Mouse (Mus musculus): ENCODE measurements around the gene Olfr525. TPM values are rescaled to one million over a fixed set of nuclear protein-coding genes. Genes with fewer than 3 reads are reported as not detected.

The Olfr525 gene
- polyA plus RNA-seq, 1 experiment: not detected

DNA sequence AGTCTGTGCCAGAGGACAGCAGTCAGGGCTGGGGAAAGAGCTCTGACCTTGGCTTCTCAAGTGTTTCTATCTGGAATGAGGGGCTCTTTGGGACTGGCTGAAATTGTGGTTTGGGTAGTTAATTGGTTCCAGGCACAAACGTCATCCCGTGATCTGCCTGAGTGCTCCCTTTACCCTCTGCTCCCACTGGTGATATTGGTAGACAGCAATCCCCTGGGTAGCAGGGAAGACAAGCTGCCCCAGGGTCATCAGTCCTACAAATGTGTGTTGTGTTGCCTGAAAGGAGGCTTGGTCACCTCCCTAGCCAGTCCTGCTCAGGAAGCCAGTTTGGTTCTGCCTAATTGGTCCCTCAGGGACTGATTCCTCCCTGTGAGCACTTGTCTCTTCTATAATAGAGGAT, 13.1 kb downstream of the Olfr525 start, which contains the start of gene Olfr527:
Gene Olfr527 (plus strand): TSS at position 301 of the 400 bp plus-strand sequence.
- Histone ChIP-seq H3K27ac (ENCODE audit: insufficient read depth, low read depth, low read length) (no peak within 1 kb of the TSS), H3K36me3 (ENCODE audit: control insufficient read depth, insufficient read depth, low read length) (no peaks in the 10 kb centered on the region), H3K27me3 (replicated peaks; ENCODE audit: control insufficient read depth, insufficient read depth, low read length) (no peaks in the 10 kb centered on the region), H3K4me1 (ENCODE audit: control insufficient read depth, insufficient read depth, low read length) (no peaks in the 10 kb centered on the region), H3K4me3 (ENCODE audit: insufficient read depth, low read depth, low read length) (no peak within 1 kb of the TSS)
- DNase-seq: no peak
- TF ChIP-seq POLR2A (IDR thresholded peaks at IDR 0.05; ENCODE audit: low read depth, low read length) (no peak), CTCF (conservative IDR thresholded peaks at IDR 0.05; ENCODE audit: insufficient read depth, insufficient read length, low read depth, low read length) (no peak)
- WGBS: 66% methylated on average over 2 of the region's 2 CpGs

DNA sequence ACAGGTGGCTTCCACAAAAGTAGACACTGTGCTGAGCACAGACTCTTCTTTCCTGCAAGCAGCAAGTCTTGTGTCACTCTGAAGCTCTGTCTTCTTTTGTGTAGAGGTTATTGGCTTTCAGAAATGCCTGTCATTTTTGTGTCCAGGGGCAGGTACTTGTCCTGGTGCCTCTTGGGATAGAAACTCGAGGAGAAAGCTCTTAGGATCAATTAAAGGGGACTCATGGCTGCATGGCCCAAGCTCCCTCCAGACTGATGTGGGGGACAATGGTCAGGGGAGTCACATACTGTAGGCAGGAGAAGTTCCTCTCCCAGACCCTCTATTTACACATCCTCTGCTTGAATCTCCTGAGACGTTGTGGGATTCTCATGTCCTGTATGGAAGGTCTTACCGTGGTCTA, 40.9 kb downstream of the Olfr525 start, which contains the start of gene Olfr60:
Gene Olfr60 (minus strand): TSS at position 101 of the 400 bp plus-strand sequence.
- Histone ChIP-seq H3K4me1 (ENCODE audit: control insufficient read depth, insufficient read depth, low read length) (no peaks in the 10 kb centered on the region), H3K36me3 (ENCODE audit: control insufficient read depth, insufficient read depth, low read length) (no peaks in the 10 kb centered on the region), H3K4me3 (ENCODE audit: insufficient read depth, low read depth, low read length) (no peak within 1 kb of the TSS), H3K27me3 (replicated peaks; ENCODE audit: control insufficient read depth, insufficient read depth, low read length) (no peaks in the 10 kb centered on the region; the same call in 1 of the 2 replicates), H3K27ac (ENCODE audit: insufficient read depth, low read depth, low read length) (no peak within 1 kb of the TSS)
- TF ChIP-seq CTCF (conservative IDR thresholded peaks at IDR 0.05; ENCODE audit: insufficient read depth, insufficient read length, low read depth, low read length) (no peak), POLR2A (IDR thresholded peaks at IDR 0.05; ENCODE audit: low read depth, low read length) (no peak)
- DNase-seq: no peak
- 72% methylated on average over 3 of the region's 3 CpGs for WGBS

DNA sequence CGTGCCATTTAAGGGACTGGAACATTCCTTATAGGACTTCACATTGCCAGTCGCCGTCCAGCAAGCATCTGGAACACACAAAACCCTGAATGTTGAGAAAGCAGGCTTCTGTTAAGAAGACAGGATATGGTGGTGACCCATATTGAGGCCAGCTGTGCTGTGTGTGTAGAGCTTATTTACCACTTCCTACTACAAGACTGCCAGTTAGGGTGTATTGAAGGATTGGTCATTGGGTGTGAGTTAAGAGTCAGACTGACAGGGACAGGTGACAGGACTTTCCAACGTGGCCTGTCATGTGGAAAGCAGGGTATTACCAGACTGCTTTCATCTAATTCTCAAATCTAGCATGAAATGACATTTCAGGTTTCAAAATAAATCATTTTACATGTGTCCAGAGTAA, 53.6 kb downstream of the Olfr525 start:
- TF ChIP-seq POLR2A (IDR thresholded peaks at IDR 0.05; ENCODE audit: low read depth, low read length) (no peak), CTCF (conservative IDR thresholded peaks at IDR 0.05; ENCODE audit: insufficient read depth, insufficient read length, low read depth, low read length) (no peak)
- H3K4me3 ChIP-seq (ENCODE audit: insufficient read depth, low read depth, low read length): no peak overlapping the region
- H3K36me3 ChIP-seq (ENCODE audit: control insufficient read depth, insufficient read depth, low read length): no peaks in the 10 kb centered on the region
- H3K4me1 ChIP-seq (ENCODE audit: control insufficient read depth, insufficient read depth, low read length): no peaks in the 10 kb centered on the region
- H3K27me3 ChIP-seq (replicated peaks; ENCODE audit: control insufficient read depth, insufficient read depth, low read length): no peaks in the 10 kb centered on the region
- 75% methylated on average over 4 of the region's 4 CpGs for WGBS
- DNase-seq: no peak
- no peak overlapping the region for H3K27ac ChIP-seq (ENCODE audit: insufficient read depth, low read depth, low read length)

GRCm38 (mm10) chr7:140376231-140376630, 55.6 kb downstream of the Olfr525 start, which contains the start of gene Olfr530:
Olfr530 (minus strand) TSS chr7:140376331.
- Histone ChIP-seq H3K27ac (ENCODE audit: insufficient read depth, low read depth, low read length) (no peak within 1 kb of the TSS), H3K27me3 (replicated peaks; ENCODE audit: control insufficient read depth, insufficient read depth, low read length) (no peaks in the 10 kb centered on the region), H3K4me1 (ENCODE audit: control insufficient read depth, insufficient read depth, low read length) (no peaks in the 10 kb centered on the region), H3K4me3 (ENCODE audit: insufficient read depth, low read depth, low read length) (no peak within 1 kb of the TSS), H3K36me3 (ENCODE audit: control insufficient read depth, insufficient read depth, low read length) (no peaks in the 10 kb centered on the region)
- DNase-seq: no peak
- WGBS: 14% methylated on average over 1 of the region's 1 CpGs
- TF ChIP-seq POLR2A (IDR thresholded peaks at IDR 0.05; ENCODE audit: low read depth, low read length) (no peak), CTCF (conservative IDR thresholded peaks at IDR 0.05; ENCODE audit: insufficient read depth, insufficient read length, low read depth, low read length) (no peak)

DNA sequence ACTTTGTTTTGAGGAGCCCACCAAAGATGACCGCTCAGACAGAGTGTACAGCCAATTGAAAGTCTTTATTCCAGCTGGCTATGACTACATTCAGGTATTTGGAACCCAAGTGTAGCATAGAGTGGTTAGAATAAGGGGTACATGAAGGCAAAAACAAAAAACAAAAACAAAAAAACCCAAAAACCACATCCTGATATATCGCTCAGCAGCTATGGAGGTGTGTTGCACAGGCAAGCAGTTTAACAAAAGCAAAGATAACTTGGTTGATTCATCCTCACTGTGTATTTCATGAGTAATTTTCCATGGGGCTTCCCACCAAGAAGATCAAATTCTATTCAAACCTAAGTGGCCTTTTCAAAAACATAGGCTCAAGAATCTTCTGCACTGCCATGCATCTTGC, 56.3 kb downstream of the Olfr525 start:
- TF ChIP-seq POLR2A (IDR thresholded peaks at IDR 0.05; ENCODE audit: low read depth, low read length) (no peak), CTCF (conservative IDR thresholded peaks at IDR 0.05; ENCODE audit: insufficient read depth, insufficient read length, low read depth, low read length) (no peak)
- WGBS: 94% methylated on average over 2 of the region's 2 CpGs
- H3K27ac ChIP-seq (ENCODE audit: insufficient read depth, low read depth, low read length): no peak overlapping the region

More for the DNA sequence above, 56.3 kb downstream of the Olfr525 start:
- no peaks in the 10 kb centered on the region for H3K4me1 ChIP-seq (ENCODE audit: control insufficient read depth, insufficient read depth, low read length)
- H3K36me3 ChIP-seq (ENCODE audit: control insufficient read depth, insufficient read depth, low read length): no peaks in the 10 kb centered on the region
- DNase-seq: no peak
- no peaks in the 10 kb centered on the region; the same call in 1 of the 2 replicates for H3K27me3 ChIP-seq (replicated peaks; ENCODE audit: control insufficient read depth, insufficient read depth, low read length)
- no peak overlapping the region for H3K4me3 ChIP-seq (ENCODE audit: insufficient read depth, low read depth, low read length)

Other genes with a start within 250 kb of the Olfr525 start
- 0.16 and 0.52 TPM in 2 replicates for gene Caly, start 238.3 kb upstream of the Olfr525 start, polyA plus RNA-seq (2012; rRNA removed)
- 1.1 and 1.9 TPM in 2 replicates for gene Prap1, start 227.5 kb upstream of the Olfr525 start, polyA plus RNA-seq (2012; rRNA removed)
- 147 and 161 TPM in 2 replicates for gene Fuom, start 218.4 kb upstream of the Olfr525 start, polyA plus RNA-seq (2012; rRNA removed)
- gene Paox, start 205.1 kb upstream of the Olfr525 start, polyA plus RNA-seq (2012; rRNA removed): 10.4 and 12.0 TPM in 2 replicates
- gene Echs1, start 204.4 kb upstream of the Olfr525 start, polyA plus RNA-seq (2012; rRNA removed): 381 and 422 TPM in 2 replicates
- 40.3 and 45.1 TPM in 2 replicates for gene Mtg1, start 183.3 kb upstream of the Olfr525 start, polyA plus RNA-seq (2012; rRNA removed)
- gene Sprn, start 166.0 kb upstream of the Olfr525 start, polyA plus RNA-seq (2012; rRNA removed): 0.16 TPM in 2 replicates
- gene Olfr522, start 156.1 kb upstream of the Olfr525 start, polyA plus RNA-seq (2012; rRNA removed): not detected in 2 replicates
- gene Olfr523, start 147.6 kb upstream of the Olfr525 start, polyA plus RNA-seq (2012; rRNA removed): 0.05 TPM in 1 of 2 replicates, not detected in the other
- not detected in 2 replicates for gene Olfr524, start 114.9 kb upstream of the Olfr525 start, polyA plus RNA-seq (2012; rRNA removed)
- gene Cd163l1, start 102.6 kb upstream of the Olfr525 start, polyA plus RNA-seq (2012; rRNA removed): 0.30 and 0.66 TPM in 2 replicates
- gene 5830411N06Rik, start 73.6 kb upstream of the Olfr525 start, polyA plus RNA-seq (2012; rRNA removed): 0.11 TPM in 2 replicates
- not detected in 2 replicates for gene Olfr527, start 13.2 kb downstream of the Olfr525 start, polyA plus RNA-seq (2012; rRNA removed)
- gene Olfr60, start 40.8 kb downstream of the Olfr525 start, polyA plus RNA-seq (2012; rRNA removed): 0.05 TPM in 1 of 2 replicates, not detected in the other
- not detected in 2 replicates for gene Olfr530, start 55.5 kb downstream of the Olfr525 start, polyA plus RNA-seq (2012; rRNA removed)
- not detected in 2 replicates for gene Olfr531, start 82.1 kb downstream of the Olfr525 start, polyA plus RNA-seq (2012; rRNA removed)
- gene Olfr532, start 100.8 kb downstream of the Olfr525 start, polyA plus RNA-seq (2012; rRNA removed): not detected in 2 replicates
- not detected in 2 replicates for gene Olfr533, start 142.5 kb downstream of the Olfr525 start, polyA plus RNA-seq (2012; rRNA removed)
- gene Olfr535, start 163.4 kb downstream of the Olfr525 start, polyA plus RNA-seq (2012; rRNA removed): not detected in 2 replicates
- not detected in 2 replicates for gene Olfr536, start 186.5 kb downstream of the Olfr525 start, polyA plus RNA-seq (2012; rRNA removed)
- not detected in 2 replicates for gene Olfr538, start 247.0 kb downstream of the Olfr525 start, polyA plus RNA-seq (2012; rRNA removed)